Mouse (Mus musculus): Measurements from ENCODE around the gene Cnih2.

GRCm38 (mm10) chr19:5062041-5062440, 36.3 kb downstream of the Cnih2 start:
- TF ChIP-seq POLR2A (IDR thresholded peaks at IDR 0.05; ENCODE audit: extremely low read depth, insufficient read depth, low read length) (no peak), CTCF (IDR thresholded peaks at IDR 0.05; ENCODE audit: low read depth, low read length) (no peak)
